Mouse (Mus musculus): ENCODE data around the gene Ube2j1.

Gene Ube2j1

DNA sequence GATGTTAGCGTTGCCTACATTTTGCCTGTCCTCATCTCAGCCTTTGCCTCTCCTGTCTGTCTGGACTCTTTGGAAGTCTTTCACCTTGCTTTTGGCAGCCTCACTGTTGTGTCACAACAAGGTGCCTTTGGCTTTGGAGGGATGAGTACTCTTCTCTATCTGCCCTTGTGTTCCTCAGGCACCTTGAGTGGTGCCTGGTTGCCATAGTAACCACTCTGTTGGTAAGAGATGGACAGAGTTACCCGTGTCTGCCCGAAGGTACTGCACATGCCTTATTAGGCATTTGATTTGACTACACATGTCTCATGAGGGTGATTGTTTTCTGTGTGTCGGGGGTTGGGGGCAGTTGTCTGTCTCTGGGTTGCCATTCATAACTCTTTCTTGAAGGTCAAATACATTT is 18.7 kb upstream of the Ube2j1 start:
- no peak for DNase-seq (ENCODE audit: low read depth, low spot score)

GRCm38 (mm10) chr4:33018361-33018999 is 12.7 kb upstream of the Ube2j1 start:
- peak; percentile 82 for DNase-seq (ENCODE audit: low read depth, low spot score)

DNA sequence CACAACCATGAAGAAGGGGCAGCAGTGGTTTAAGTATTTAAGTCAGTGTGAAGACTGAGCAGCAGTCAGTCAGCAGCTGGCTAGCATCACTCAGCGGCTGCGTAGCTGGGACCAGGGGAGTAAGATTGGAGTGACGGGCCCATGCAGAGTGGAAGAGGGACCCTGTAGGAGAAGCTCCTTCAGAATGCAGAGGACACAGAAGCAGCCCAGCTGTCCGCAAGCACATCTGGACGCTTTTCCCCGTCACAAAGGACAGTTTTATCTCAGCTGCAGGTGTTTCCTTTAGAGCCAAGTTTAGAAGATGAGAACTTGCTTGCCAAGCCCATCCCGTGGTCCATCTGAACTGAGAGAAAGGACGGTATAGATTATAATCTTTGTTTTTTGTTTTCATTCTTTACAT is 6.8 kb upstream of the Ube2j1 start:
- no peak for DNase-seq (ENCODE audit: low read depth, low spot score)

DNA sequence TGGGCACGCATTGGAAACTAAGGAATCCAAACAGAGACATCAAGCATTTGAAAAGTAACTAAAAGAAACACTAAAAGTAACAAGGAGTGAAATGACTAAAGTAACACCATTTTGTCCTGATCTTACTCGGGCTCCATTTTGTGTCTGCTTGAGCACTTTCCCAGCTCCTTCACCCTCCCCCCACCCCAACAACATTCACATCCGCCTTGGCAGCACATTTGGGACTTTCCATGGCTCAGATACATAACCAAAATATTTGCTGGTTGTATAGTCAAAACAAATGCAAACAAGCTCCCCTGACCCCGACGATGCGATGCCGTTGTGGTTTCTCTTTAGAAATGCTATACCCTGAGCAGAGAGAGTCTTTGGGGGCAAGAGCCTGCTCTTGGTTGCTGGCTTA is 2.1 kb upstream of the Ube2j1 start:
- DNase-seq (ENCODE audit: low read depth, low spot score): no peak

DNA sequence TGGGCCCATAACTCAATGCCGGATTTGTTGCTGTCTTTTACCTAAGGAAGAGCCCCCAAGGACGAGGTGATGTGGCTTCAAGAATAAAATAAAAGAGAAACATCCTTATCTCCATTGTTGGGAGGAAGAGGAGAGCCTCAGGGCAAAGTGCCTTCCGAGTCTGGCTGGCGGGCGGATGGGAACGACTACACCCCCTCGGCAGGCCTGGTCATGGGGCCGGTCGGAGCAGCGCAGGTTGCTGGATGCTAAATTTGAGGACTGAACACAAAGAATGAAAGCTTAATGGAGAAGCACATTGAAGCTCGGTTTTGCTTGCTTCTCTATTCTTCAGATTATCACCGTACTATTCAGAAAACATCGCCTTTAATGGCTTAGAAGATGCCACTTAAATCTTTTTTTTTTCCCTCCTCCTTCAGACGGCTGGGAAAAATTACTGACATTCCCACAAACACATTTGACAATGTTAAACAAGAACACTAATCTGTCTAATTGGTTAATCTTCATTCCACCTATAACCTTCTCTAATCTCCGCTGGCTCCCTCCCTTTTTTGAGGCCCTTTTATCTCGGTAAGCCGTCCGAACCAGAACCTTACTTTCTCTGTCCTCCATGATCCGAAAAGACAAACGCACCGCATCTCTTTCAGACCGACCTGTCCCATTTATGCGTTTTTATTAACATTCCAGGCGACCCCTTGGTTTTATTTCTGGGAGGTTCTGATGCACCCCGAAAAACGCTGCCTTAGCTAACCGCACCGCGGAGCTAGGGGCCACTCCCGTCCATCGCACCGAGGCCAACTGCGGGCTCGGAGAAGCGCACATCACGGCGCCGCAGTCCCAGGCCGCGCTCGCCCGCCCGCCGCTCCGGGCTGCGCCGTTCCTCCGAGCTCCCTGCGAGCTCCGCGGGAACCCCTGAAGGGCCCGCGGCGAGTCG is 687 bp upstream of the Ube2j1 start:
- DNase-seq (ENCODE audit: low read depth, low spot score): peak; percentile 69

DNA sequence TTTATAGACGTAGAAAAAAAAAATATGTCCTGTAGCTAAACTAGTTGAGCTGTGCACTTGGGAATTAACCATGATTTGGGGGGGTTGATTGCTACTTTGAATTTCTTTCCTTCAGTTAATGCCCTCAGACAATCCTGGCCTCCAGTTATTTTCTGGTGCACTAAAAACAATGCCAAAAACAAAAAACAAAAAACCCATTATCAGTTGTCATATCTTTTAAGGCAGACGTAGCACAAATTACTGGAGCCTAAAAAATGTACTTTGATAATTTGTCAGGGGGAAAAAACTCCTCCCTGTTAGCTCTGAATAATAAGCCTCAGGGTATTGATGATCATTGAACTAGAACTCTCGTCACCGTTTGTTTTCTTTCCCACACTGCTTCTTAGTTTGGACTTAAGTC is 829 bp downstream of the Ube2j1 start:
- DNase-seq (ENCODE audit: low read depth, low spot score): no peak

DNA sequence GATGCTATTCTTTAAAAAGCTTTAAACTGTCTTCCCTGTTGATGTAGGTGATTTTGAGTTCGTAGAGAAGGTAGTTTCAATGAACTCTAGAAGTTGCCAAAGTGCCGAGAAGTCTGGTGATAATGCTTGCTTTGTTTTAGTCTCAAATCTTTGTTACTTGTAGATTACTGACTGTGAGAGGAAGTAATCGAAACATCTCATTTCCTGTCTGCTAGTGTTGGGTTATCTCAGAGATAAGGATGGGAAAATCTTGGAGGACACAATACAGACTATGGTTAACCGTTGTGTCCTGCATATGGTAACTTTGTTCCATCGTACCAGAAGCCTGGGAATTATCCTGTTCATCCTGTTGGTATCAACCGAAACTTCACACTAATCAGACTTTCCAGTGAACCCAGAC is 2.3 kb downstream of the Ube2j1 start:
- no peak for DNase-seq (ENCODE audit: low read depth, low spot score)

DNA sequence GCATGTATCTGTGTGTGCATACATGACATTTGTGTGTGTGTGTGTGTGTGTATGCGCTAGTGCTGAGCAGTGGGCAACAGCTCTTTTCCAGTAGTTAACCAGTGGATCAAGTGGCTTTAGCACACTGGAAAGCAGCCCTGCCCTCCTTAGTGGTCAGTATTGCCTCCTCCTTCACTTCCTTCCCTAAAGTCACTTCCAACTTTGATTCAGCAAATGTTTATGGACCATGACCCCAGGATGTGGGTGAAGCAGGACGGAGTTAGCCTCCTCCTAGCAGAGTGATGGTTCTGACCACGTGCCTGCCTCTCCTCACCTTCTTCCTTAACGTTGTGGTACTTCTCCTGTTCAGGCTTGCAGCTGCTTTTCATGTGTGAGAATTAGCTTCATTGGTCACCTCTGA is 8.6 kb downstream of the Ube2j1 start:
- no peak for DNase-seq (ENCODE audit: low read depth, low spot score)

GRCm38 (mm10) chr4:33049601-33050000 is 18.4 kb downstream of the Ube2j1 start:
- no peak for DNase-seq (ENCODE audit: low read depth, low spot score)

DNA sequence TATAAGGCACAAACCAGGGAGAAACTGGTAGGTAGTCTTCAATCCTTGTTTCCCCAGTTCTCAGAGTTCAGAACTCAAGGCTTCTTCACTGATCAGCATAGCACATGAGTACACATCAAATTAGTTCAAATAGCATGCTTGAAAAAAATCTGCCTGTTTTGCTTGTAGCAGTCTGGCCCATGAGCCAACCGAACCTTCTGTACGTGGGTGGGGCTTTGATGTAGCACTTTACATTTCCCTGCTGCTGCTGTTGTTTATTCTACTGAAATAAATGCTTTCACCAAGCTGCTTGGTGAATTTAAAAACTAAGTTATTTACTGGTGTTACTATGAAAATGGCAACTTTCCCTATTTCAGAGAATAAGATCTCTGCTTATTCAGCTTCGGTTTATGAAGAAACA is 20.8 kb downstream of the Ube2j1 start:
- DNase-seq (ENCODE audit: low read depth, low spot score): no peak

DNA sequence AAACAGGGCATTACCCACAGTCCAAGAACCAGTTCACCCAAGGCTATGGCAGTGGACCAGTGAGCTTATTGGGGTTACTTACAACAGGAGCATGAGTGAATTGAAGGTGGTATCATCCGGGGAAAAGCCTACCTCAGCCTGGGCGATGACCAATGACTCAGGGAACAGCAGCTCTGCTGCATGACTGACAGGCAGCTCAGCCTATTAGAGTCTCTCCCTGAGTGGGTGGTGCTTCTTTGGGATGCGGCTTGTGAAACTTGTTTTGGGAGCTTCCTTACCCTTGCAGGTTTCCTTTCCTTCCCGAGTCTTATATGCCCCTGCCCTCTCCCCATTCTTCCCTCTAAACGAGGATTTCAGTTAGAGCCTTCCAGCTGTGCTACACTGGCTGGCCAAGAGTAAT is 21.4 kb downstream of the Ube2j1 start:
- DNase-seq (ENCODE audit: low read depth, low spot score): no peak

GRCm38 (mm10) chr4:33054426-33054825 is 23.2 kb downstream of the Ube2j1 start:
- no peak for DNase-seq (ENCODE audit: low read depth, low spot score)

DNA sequence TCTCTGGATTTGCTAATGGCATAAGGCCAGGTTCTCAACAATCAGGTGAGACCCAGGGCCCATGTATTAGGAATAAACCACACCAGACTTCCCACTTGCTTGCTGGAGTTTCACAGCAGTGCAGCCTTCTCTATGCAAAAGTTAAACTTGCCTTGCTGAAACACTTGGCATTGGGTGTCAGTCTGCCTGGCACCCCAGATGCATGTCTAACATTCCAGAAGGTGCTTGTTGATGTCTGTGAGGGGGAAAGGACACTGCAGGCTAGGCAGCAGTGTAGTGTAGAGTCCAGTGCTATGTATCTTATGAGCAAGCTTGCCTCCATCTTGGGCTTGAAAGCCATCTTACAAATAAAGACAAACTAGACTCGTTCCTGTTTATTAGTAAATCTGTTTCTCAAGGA is 25.1 kb downstream of the Ube2j1 start:
- no peak for DNase-seq (ENCODE audit: low read depth, low spot score)

DNA sequence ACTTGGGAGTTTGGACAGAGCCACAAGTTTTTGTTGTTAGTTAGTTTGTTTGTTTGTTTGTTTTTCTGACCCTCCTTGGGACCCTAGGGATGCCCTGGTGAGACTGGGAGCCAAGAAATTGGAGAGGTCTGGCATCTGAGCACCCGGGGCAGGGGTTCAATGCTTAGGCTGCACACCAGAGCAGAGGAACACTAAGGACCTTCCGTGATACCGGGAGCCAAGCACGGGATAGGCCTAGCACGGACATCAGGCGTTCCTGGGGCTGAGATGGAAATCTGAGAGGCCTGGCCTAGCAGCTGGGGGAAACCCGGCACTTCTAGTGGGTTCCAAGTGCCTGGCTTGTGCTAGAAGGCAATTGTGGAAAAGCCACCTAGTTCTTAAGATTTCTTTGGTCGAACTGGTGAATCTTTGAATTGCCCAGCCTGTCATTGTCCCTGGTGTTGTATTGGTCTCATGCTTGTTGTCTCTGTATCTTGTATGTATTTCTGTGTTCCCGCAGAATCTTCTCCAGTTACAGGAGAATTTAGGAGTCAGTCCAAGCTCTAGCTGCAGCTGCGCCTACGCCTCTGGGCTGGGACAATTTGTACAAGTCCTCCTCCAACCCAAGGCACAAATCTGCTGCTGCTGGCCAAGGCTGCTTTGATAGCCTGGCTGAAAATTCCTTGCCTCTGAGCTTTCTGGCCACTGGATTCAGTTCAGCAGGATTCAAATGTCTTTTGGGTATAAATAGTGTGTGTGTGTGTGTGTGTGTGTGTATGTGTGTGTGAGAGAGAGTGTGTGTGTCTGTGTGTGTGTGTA is 26.9 kb downstream of the Ube2j1 start:
- DNase-seq (ENCODE audit: low read depth, low spot score): no peak

DNA sequence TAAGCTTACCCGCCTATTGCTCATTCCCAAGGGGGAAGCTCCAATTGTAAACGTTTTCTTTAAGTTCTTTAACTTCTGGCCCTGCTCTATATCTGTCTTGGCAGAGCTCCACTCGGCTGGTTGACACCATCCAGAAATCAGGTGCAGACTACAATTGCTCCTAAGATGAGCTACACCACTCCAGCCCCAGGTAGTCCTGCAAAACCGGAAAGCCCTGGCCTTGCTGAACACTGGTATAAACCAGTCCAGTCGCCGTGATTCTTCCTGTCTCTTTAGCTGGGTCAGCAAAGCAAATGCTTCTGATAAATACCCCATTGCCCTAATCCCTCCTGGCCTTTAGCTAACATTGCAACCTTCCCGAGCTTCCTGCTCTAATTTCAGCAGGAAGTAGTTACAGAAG is 29.9 kb downstream of the Ube2j1 start:
- no peak for DNase-seq (ENCODE audit: low read depth, low spot score)

GRCm38 (mm10) chr4:33062981-33063380 is 31.8 kb downstream of the Ube2j1 start, which contains the start of gene Gabrr2:
Gabrr2 (plus strand) TSS chr4:33062999.
- no peak for DNase-seq (ENCODE audit: low read depth, low spot score)

DNA sequence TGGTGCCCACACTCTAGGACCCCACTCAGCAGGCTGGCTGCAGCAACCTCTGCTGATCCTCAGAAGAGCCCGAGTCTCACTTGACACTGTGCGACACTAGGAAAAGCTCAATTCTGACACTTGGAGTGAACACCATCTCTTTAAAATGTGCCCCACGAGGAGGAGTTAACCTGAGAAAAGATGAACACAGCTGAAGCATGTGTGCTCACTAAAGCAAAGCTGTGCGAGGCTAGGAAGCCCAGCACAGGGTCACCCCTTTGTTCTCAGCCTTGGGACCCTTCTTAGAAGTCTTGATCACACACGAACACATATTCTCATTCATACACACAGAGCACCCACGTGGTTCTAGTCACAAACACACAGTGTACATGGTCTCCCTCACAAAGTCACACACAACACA is 33.8 kb downstream of the Ube2j1 start:
- DNase-seq (ENCODE audit: low read depth, low spot score): no peak

DNA sequence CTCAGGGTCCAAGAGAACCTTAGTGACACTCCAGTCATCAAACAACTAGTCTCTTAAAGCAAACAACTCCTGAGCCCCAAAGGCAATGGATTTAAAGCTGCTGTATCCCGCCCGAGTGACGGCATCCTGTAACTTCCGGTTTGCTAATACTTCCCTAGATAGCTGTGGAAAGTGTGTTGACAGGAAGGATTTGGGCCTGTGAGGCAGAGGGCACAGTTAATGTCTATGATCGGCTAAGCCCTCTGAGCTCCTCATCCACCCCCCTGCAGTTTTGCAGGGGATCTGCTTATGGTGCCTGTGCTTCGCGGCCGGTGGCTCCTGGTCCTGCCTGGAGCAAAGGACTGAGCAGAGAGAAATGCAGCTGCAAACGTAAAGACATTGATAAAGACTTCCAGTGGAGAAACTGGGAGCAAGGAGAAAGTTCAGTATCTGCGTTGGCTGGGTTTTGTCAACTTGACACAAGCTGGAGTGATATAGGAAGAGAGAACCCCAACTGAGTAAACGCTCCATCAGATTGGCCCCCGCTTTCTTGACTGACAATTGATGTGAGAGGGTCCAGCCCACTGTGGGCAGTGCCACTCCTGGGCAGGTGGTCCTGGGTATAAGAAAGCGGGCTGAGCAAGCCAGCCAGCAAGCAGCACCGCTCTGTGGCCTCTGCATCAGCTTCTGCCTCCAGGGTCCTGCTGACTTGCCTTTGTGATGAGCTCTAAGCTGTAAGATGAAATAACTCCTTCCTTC is 35.2 kb downstream of the Ube2j1 start:
- peak; percentile 42 for DNase-seq (ENCODE audit: low read depth, low spot score)

DNA sequence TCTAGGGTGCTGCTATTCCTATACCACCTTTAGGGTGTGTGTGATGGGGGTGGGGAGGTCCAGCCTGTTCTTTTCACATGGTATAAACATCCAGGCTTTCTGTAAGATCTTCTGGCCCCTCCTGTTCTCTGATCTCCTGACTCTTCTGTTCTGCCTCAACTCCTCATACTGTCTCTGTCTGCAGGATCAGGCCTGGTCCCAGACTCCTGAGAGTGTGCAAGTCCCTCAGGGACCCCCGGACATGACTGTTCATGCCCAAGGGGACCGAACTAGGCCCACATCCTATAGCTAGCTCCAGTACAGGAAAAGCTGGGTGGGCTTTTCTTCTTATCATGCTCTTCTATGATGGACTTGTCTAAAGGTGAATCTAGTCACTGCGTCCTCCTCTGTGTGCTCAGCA is 36.1 kb downstream of the Ube2j1 start:
- DNase-seq (ENCODE audit: low read depth, low spot score): no peak

GRCm38 (mm10) chr4:33067826-33068225 is 36.6 kb downstream of the Ube2j1 start:
- no peak for DNase-seq (ENCODE audit: low read depth, low spot score)

- DNase-seq (ENCODE audit: low read depth, low spot score): no peak
Observed at GRCm38 (mm10) chr4:33068894-33069293, 37.7 kb downstream of the Ube2j1 start.

GRCm38 (mm10) chr4:33070326-33070725 is 39.1 kb downstream of the Ube2j1 start:
- DNase-seq (ENCODE audit: low read depth, low spot score): no peak

Measured in retina, adult 2 months (tissue).